Mouse (Mus musculus) ES-E14 (cell line): Measurements from ENCODE around the gene Egfem1.

Experiments
- CHD2 ChIP-seq: IDR thresholded peaks from 2 replicates; pipeline ENCODE4 v1.6.1; 2014; ENCODE audit warnings: mild to moderate bottlenecking, low read depth, low read length, inconsistent platforms
- HCFC1 ChIP-seq: IDR thresholded peaks from 2 replicates; pipeline ENCODE4 v1.6.1; 2012; ENCODE audit warnings: low read length, inconsistent platforms, borderline replicate concordance; ENCODE audit not compliant: insufficient read depth
- ZC3H11A ChIP-seq: IDR thresholded peaks from 2 replicates; pipeline ENCODE4 v1.6.1; 2012; ENCODE audit warnings: low read depth, mild to moderate bottlenecking, inconsistent platforms, low read length, borderline replicate concordance
- ZNF384 ChIP-seq: IDR thresholded peaks from 2 replicates; pipeline ENCODE4 v1.6.1; 2012; ENCODE audit warnings: low read depth, low read length, inconsistent platforms

- TF ChIP-seq ZNF384 (no peak), ZC3H11A (no peak), CHD2 (no peak), HCFC1 (no peak)
Observed at GRCm38 (mm10) chr3:29183615-29184198, 101.9 kb downstream of the Egfem1 start.
